Mouse (Mus musculus) cerebellum, postnatal 25 days (tissue): Measurements from ENCODE around the gene Ypel3.
A peak's percentile ranks its signal among the peaks of the same experiment; 100 is the strongest.
"Not testable (repeated sequence)": the region's sequence is repeated elsewhere in the genome, so short reads cannot be mapped to it uniquely, and the experiment has no call there.

Source experiments
- DNase-seq, 2 experiments: peaks; one replicate each; pipeline ENCODE4 v3.0.0; 2021; ENCODE audit warnings: mixed read lengths in 2 of 2

Gene Ypel3

GRCm38 (mm10) chr7:126776598-126777057 lies at the start of gene Ypel3:
Ypel3 (plus strand) TSS chr7:126776955.
- DNase-seq = peak; percentile 97 to 99

DNA sequence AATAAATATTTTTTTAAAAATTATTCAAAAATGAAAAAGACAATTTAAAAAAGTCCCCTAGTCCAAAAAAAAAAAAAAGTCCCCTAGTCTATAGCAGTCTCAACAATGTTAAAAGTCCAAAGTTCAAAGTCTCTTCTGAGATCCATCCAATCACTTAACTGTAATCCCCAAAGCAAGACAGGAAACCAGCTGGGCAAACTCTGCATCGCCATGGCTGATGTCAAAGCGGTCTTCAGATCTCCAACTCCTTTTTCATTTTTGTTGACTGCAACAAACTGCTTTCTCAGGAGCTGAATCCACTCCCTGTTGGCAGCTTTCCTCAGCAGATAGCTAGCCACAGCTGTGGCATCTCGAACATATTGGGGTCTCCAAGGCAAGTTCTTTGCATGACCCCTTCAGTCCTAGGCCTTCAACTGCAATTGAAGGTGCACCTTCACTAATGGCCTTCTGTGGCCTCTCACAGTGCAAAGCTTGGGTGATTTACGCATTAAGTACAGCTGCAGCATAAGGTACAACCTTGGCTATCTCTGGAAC lies 46.4 kb upstream of the Ypel3 start:
- DNase-seq = not testable (repeated sequence)

- no peak for DNase-seq
Measured at GRCm38 (mm10) chr7:126736122-126736521, 40.6 kb upstream of the Ypel3 start.

DNA sequence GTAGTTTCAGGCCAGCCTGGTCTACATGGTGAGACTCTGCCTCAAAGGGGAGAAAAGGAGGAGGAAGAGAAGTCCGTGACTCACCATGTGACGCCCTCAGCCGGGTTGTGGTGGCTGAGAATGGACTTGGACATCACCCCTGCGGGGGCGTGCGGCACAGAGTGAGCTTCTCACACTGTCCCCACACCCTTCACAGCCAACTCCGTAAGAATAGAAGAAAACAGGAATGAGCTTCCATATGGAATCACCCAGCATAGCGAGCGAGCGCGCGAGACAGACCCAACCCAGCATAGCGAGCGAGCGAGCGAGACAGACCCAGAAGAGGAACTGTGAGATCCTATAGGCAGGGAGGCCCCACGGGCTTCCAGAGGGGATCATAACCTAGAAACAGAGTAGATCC lies 37.2 kb upstream of the Ypel3 start:
- no peak for DNase-seq

DNA sequence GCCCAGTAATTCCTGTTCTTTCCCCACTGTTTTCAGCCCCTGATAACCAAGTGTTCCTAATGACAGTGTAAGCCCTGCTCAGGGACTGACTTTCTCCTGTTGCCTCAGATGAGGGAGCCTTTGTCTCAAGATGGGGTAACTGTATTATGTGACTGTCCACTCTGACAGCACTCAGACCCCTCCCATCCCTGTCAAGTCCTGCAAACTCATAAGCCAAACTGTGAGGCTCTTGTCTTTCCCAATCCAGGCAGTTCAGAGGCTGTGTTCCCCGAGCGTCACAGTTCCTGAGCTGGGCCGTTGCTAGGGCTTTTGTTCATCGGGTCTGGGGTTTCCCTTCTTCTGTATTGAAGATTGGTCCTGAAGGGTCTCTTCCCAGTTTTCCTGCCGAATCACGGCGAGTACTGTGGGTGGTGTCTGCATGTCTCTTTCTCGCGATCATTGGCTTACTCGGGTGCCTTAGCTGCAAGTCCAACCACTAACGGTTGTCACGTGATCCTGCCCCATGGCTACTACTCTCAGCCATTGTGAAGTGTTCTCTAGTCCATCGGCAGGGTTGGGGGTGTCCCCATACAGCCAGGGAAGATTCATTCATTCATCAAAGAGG lies 36.5 kb upstream of the Ypel3 start:
- DNase-seq = no peak

GRCm38 (mm10) chr7:126740977-126741376 lies 35.8 kb upstream of the Ypel3 start:
- no peak for DNase-seq

GRCm38 (mm10) chr7:126741452-126741851 lies 35.3 kb upstream of the Ypel3 start:
- no peak for DNase-seq

GRCm38 (mm10) chr7:126741964-126742482 lies 34.7 kb upstream of the Ypel3 start:
- no peak for DNase-seq

DNA sequence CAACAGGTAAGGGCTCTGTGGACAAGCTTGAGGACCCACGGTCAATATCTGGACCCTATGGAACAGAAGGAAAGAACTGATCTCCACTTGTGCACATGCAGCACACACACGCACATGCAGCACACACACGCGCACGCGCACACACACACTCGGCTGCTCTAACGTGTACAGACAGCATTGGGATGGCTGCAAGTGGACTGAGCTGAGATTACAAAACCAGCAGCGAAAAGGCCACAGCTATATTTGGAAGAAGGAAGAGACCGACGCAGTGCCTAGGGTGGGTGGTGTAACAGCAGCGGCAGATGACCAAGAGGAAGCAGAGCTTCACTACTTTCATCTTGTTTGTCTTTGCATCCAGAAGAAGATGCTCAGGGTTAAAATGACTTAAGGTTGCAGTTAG lies 30.7 kb upstream of the Ypel3 start:
- no peak for DNase-seq

DNA sequence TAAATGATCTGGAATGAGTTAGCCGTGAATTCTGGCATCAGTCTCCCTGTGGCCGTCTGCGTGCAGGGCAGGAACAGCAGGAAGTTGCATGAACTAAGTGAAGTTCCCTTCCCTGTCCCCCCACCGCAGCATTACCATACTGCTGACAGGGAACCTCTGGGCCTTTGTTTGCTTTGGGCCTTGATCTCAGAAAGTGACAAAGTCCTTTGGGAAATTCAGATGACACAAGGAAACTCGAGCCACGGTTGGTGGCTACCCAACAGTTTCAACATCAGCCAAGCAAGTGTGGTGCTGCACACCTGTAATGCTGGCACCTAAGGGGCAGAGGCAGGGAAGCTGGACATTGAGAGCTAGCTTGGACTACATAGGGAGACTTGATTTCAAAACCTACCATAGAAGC lies 30.0 kb upstream of the Ypel3 start:
- DNase-seq = no peak

DNA sequence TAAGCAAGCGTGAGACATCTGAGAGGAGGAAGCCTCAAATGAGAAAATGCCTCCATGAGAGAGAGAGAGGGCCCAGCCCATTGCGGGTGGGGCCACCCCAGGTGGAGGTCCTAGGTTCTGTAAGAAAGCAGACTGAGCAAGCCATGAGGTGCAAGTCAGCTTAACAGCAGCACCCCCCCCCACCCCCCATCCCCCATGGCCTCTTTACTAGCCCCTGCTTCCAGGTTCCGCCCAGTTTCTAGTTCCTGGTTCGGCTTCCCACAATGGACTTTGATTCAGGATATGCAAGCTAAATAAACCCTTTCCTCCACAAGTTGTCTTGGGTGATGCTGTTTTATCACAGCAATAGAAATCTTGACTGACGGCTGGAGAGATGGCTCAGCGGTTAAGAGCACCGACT lies 27.9 kb upstream of the Ypel3 start:
- DNase-seq = no peak

DNA sequence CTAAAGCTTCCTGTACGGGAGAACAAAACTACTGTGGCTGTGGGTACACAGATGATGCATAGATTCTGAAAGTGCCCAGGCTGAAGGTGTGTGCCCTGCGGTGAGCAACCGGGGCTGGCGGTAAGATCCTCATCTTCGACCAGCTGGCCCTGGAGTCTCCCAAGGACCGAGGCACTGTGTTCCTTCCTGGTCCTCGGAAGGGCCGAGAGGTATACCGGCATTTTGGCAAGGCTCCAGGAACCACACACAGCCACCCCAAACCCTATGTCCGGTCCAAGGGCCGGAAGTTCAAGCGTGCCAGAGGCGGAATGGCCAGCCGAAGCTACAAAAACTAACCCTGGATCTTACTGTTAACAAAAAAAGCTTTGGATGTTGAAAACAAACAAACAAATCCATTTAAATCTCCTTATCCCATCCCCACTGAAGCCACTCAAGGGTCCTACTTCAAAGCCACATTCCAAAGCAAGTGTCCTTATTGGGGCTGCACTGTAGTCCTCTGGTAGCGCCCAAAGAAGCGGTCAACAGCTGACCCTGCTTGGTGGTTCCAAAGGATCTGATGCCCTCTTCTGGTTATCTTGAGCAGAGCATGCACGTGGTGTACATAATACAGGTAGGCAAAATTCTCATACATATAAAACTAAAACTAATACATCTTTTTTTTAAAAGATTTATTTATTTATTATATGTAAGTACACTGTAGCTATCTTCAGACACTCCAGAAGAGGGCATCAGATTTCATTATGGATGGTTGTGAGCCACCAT lies 27.0 kb upstream of the Ypel3 start:
- no peak for DNase-seq

DNA sequence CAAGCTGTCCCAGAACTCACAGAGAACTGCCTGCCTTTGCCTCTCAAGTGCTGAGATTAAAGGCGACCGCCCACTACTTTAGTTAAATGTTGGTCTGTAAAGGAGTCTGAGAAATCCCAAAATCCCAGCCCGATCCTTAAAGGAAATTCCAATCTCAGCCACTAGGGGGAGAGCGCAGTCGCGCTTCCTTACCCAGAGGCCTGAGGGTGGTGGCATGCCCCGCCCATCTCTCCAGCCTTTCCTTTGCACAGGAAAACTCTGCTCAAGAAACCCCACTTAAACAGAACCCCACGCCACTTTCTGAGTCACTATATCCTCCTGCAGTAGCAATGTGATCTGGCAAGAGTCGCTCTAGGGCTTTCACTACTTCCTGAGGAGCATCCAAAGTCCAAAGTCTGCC lies 21.9 kb upstream of the Ypel3 start:
- peak; percentile 84 to 89 for DNase-seq

- peak in 1 of 2 experiments; percentile 24 for DNase-seq
Measured at GRCm38 (mm10) chr7:126758539-126758938, 18.2 kb upstream of the Ypel3 start.

DNA sequence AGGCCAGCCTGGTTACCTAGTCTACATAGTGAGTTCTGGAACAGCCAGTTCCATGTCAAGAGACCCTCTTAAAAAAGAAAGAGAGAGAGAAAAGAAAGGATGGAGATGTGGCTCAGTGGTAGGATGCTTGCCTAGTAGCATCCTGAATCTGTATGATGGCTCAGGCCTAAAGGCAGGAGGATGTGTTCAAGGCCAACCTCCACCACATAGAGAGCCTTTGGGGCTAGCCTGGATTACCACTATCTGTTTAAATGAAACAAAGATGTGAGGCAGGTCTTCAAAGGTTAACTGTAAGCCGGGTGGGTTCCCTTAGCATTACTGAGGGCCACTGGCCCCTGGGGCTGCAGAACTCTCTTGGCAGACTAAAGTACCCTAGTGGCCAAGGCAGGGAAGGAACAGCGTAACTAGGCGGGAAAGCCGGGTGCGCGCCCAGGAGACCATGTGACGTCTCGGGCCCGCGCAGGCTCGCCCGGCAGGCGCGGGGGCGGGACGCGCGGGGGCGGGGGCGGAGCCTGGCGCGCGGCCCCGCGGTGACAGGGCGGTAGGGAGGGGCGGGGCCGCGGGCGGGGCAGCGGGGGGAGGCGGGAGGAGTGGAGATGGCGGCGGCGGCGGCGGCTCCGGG lies 17.6 kb upstream of the Ypel3 start, which contains the start of gene Mapk3:
Mapk3 (plus strand) TSS at position 552 of the 622 bp plus-strand sequence.
- DNase-seq = peak; percentile 90 to 94

DNA sequence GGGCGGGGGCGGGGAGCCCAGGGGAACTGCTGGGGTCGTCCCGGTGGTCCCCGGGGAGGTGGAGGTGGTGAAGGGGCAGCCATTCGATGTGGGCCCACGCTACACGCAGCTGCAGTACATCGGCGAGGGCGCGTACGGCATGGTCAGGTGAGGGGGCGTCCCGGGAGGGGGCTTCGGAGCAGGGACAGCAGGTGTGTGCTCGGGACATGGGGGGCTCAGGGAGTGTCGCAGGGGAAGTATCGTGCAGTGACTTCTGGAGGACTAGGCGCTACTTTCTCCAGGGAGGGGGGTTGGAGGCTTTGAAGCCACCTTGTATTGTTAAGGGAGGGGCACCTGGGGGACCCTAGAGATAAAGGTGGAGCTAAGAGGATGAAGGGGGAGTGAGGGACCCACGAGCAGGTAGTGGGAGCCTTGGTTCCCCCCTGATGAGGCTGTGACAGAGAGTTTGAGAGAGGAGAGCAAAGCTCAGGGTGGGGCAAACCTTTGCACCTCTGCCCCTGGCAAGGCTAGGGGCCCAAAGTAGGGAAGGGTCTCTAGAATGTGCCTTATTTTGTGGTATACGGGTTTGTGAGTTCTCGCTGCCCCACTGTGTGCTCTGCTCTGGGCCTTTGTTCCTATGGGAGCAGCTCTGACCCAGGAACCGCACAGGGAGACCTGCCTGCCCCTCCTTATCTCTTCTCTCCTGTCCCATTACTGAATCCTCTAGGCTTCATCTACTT lies 16.9 kb upstream of the Ypel3 start:
- peak in 1 of 2 experiments; percentile 36 for DNase-seq

GRCm38 (mm10) chr7:126760391-126760802 lies 16.4 kb upstream of the Ypel3 start:
- DNase-seq = peak; percentile 77 to 81

DNA sequence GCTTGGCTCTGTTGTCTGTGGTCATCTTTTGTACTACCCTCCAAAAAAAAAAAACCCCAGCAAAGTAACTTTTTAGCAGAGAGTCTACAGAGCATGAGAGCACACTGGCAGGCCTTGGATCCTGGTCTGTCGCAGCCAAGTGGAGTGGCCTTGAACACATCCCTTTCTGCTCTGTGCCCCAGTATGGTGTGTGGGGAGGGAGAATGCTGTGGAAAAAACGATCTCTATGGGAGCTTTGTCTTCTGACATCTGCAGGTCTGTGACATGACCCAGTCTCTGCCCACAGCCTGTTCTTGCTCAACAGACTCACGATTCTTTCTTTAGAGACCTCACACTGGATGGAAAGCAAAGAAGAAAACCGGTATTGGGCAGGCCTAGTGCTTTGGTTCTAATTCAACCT lies 15.8 kb upstream of the Ypel3 start:
- DNase-seq = peak in 1 of 2 experiments; percentile 27

DNA sequence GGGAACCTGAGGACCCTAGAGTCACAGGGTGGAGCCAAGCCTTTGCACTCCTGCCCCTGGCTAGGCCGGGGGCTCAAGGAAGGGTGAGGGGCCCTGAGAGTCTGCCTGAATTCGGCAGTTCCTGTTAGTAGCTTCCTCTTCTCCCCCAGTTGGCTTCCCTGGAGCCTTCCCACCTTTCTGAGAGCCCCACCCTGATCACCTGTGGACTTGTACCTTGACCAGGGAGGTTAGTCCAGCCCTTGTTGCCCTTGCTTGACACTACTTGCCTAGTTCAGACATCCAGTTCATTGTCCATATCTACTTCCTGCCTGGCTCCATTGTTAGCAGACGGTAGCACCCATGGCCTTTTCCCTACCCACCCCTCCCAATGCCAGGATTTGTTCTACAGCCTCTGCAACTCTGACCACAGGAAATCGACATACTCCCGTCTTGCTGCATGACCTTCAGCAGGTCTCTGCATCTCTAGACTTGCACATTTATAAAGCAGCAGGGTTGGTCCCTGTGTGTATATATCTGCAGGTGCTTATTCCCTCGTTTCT lies 15.2 kb upstream of the Ypel3 start:
- no peak for DNase-seq

- peak; percentile 28 to 33 for DNase-seq
Measured at GRCm38 (mm10) chr7:126762471-126763008, 14.2 kb upstream of the Ypel3 start.

GRCm38 (mm10) chr7:126765540-126765939 lies 11.2 kb upstream of the Ypel3 start:
- DNase-seq = no peak

DNA sequence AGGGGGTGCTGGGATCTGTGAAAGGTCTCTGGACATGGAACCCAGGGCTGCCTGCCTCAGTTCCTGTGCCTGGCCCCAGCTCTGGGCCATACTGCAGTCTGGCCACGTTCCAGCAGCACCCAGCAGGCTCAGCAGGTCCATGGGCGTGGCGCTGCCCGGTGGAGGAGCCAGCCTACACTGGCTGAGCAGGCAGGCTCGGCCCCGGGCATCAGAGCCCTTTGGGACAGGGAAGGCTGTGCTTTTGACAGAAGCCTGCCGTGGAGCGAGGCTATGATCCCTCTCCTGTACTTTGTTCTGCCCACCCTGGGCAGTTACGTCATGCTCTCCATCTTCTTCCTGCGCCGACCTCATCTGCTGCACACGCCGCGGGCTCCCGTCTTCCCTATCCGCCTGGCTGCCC lies 10.6 kb upstream of the Ypel3 start, which contains the start of gene Gdpd3:
Gdpd3 (plus strand) TSS at position 134 of the 400 bp plus-strand sequence.
- DNase-seq = peak in 1 of 2 experiments; percentile 23
